Mouse (Mus musculus) embryonic fibroblast, embryonic 13.5 days (primary cell): Measurements from ENCODE around the gene Phf19. TPM values are rescaled to one million over a fixed set of nuclear protein-coding genes. Genes with fewer than 3 reads are reported as not detected.

Experiments used
- H3K27ac ChIP-seq: 2 replicates; pipeline ENCODE4 v1.5.1; 2012; ENCODE audit warnings: low read length, control low read depth, inconsistent platforms; ENCODE audit not compliant: insufficient read depth
- H3K4me1 ChIP-seq: 2 replicates; pipeline ENCODE4 v1.6.1; 2011; ENCODE audit warnings: low read length; ENCODE audit not compliant: control insufficient read depth, insufficient read depth
- H3K4me3 ChIP-seq: 2 replicates; pipeline ENCODE4 v1.5.1; 2011; ENCODE audit warnings: mild to moderate bottlenecking, control low read depth, low read length; ENCODE audit not compliant: insufficient read depth
- CTCF ChIP-seq: IDR thresholded peaks from 2 replicates; pipeline ENCODE4 v1.5.1; 2011; ENCODE audit warnings: mild to moderate bottlenecking, control low read depth, low read length, moderate library complexity, borderline replicate concordance; ENCODE audit not compliant: insufficient read depth
- POLR2A ChIP-seq: IDR thresholded peaks from 2 replicates; pipeline ENCODE4 v1.6.1; 2011; ENCODE audit warnings: low read depth, mild to moderate bottlenecking, control low read depth, low read length, moderate library complexity
- polyA plus RNA-seq: library from polyadenylated mRNA; stranded (reverse); fragments of >200 nt; gene quantifications from 2 replicates; pipeline ENCODE4 v1.2.4, GENCODE M21; 2011; ENCODE audit warnings: low read depth; ENCODE audit not compliant: missing spikeins, insufficient read length

The Phf19 gene
- polyA plus RNA-seq, 1 experiment, result 7.6 TPM

DNA sequence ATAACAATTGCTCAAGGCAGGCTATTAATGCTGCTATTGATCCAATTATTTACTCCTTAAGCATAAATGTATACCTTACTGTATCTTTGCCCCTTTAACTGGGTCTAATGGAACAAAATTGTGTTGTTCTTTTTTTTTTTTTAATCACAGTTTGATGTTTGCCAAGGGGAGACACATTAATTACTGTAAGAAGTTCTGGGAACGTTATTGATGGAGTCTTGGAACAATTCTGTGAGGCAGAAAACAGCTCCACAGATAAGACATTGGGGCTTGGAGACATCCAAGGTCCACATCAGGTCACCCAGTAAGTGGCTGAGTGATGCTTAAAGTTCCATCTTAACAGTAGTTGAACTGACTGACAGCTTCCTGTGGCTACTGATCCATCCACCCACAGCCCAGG is 43.6 kb upstream of the Phf19 start:
- Histone ChIP-seq H3K4me3 (no peak overlapping the region), H3K27ac (no peak overlapping the region), H3K4me1 (peaks cover 8% of the 10 kb centered on the region)
- no peak for TF ChIP-seq POLR2A
- no peak for TF ChIP-seq CTCF

DNA sequence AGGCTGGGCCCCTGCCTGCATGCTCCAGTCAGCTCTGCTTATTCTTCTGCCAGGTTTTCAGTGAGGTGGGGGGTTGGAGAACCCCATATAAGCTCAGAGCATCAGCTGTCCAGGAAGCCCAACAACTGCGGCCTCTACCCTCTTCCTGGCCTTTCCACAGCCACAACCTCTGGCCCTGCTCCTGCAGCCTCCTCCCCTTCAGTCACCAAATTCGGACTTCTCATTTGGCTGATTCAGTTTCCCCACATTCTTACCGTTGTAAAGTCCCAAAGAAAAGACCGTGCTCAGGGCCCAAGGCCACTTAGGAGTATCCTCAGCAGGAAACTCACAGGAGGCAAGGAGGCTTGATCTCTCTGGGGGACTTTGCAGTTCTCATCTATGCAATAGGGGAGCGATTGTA is 43.1 kb upstream of the Phf19 start:
- Histone ChIP-seq H3K27ac (no peak overlapping the region), H3K4me3 (no peak overlapping the region), H3K4me1 (peaks cover 8% of the 10 kb centered on the region)
- TF ChIP-seq POLR2A (no peak), CTCF (no peak)

DNA sequence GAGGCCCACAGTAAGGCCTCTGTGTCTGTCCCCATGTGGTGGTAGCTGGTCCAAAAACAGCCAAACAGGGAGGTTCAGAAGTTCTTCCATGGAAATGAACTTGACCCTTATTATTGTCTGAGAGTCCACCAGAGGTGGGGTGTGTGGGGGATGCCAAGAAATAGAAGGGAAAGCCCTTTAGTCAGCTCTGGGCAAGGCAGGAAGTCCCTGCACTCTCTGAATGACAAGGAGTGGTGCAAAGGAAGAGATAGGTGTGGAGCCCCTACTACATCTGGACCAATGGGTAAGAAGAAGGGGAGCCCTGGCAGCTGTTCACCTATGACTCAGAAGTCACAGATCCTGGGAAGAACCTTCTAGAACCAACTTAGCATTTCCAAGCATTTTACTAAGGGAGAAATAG is 40.5 kb upstream of the Phf19 start:
- peaks cover 8% of the 10 kb centered on the region for H3K4me1 ChIP-seq
- H3K4me3 ChIP-seq, result no peak overlapping the region
- no peak for TF ChIP-seq CTCF
- TF ChIP-seq POLR2A, result no peak
- H3K27ac ChIP-seq, result no peak overlapping the region

DNA sequence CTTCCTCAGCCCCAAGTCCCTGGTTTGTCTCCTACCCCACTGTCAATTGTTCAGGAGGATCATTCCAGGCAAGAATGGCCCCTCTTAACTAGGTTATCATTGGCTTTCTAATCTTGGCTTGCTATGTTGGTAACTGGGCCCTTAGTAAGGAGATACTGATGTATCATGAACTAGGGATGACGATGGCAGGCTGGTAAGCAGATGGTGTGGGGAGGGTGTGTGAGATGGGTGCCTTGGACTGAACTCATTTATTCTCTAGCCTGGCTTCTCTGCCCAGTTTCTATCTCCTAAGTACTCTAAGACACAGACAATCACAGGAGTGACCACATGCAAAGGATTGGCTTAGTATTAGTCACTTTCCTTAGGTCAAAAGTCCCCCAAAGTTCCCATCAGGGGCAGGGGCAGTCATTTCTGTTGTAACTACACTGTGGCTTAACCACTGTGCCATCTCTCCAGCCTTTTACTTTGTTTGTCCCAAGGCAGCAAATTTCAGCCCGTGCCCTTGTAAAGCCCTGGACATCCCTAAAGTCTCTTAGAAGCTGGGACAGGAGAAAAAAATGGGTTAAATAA is 39.8 kb upstream of the Phf19 start:
- no peak overlapping the region for H3K27ac ChIP-seq
- TF ChIP-seq CTCF (no peak), POLR2A (no peak)
- H3K4me1 ChIP-seq, result peaks cover 5% of the 10 kb centered on the region; the same call in 1 of the 2 replicates

DNA sequence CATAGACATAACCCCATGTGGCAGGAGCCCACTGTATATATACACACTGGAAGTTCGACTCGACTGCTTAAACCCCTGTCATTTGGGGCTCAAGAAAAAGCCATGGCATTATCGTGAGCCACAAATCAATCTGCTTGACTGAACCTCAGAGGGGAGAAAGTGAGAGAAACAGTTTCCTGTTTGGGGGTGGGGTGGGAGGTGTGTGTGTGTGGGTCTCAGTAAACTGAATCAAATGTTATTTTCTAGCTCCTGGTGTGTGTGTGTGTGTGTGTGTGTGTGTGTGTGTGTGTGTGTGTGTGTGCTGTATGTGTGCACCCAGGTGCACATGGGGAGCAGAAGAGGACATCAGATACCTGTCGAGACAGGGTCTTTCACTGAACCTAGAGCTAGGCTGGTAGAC is 39.2 kb upstream of the Phf19 start:
- H3K27ac ChIP-seq, result no peak overlapping the region

More for the DNA sequence above, 39.8 kb upstream of the Phf19 start:
- H3K4me3 ChIP-seq, result no peak overlapping the region

DNA sequence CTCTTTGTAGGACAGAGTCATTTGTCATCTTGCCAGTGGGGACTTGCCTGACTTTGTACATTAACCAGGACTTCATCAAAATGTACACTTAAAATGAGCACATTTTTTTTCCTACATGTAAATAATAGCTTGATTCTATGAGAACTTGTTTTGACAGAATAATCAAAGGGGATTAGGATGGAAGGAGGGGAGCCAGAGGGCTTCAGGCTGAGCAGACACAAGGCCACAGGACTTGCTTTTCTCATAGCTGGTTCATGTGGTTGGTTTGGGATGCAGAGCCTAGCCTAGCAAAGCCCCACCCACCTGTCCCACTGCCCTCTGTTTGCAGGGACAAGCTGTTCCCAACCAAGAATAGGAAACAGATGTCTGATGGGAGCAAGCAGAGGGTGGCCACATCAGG is 37.6 kb upstream of the Phf19 start:
- no peak overlapping the region for H3K4me3 ChIP-seq
- H3K27ac ChIP-seq, result no peak overlapping the region
- no peaks in the 10 kb centered on the region for H3K4me1 ChIP-seq
- TF ChIP-seq CTCF, result no peak
- no peak for TF ChIP-seq POLR2A

More for the DNA sequence above, 39.2 kb upstream of the Phf19 start:
- no peaks in the 10 kb centered on the region for H3K4me1 ChIP-seq
- no peak for TF ChIP-seq POLR2A
- no peak for TF ChIP-seq CTCF
- no peak overlapping the region for H3K4me3 ChIP-seq

DNA sequence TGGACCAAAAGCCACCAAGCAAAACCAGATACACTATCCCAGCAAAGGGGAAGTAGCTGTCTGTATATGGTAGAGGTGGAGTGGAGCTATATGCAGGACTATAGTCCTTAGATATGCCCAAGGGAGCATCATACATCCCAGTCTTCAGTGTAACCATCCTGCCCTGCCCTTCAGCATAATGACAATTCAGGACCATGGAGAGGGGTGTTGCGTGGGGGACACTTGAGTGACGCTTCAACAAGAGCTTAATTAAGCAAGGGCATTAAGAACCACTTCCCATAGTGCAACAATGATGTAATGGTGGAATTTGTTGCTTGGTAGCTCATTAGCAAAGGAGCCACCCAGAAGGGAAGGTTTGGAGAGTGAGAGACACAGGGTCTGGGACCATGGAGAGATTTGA is 34.8 kb upstream of the Phf19 start:
- Histone ChIP-seq H3K27ac (no peak overlapping the region), H3K4me1 (no peaks in the 10 kb centered on the region), H3K4me3 (no peak overlapping the region)
- no peak for TF ChIP-seq CTCF
- TF ChIP-seq POLR2A, result no peak

DNA sequence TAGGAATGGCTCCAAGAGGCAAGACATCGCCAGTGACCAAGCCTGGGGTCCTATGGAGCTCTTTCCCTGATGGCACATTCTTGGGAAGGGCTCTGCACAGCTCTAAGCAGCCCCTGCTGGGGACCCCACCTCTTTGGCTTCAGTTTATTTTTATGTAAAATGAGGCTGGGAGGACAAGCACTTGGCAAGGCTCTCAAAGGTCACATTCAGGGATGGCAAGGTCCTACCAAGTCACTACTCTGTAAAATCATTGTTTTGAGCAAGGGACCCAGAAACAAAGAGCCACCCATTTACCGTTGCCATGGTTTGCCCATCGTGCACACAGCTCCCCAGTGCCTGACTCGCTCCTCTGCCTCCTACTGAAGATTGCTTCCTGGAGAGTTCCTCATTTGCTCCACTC is 32.2 kb upstream of the Phf19 start:
- no peaks in the 10 kb centered on the region for H3K4me1 ChIP-seq
- no peak overlapping the region for H3K4me3 ChIP-seq
- no peak for TF ChIP-seq CTCF
- TF ChIP-seq POLR2A, result no peak
- no peak overlapping the region for H3K27ac ChIP-seq

DNA sequence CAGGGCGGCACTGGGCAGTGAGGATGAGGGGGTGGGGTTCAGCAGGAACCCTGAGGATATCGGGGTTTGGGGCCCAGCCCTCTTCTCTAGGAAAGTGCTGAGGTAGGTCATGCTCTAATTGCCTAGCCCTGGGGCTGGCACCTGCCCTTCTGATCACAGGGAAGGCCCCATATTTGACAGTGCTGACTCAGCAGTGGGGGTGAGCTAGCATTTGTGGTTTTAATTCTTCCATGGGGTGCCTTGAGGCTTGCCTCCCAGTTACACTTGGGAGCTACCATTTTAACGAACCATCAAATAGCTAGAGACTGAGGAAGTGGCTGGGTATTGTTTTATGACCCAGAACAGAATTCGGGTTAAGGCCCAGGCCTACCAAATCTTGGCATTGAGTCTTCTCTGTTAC is 31.8 kb upstream of the Phf19 start:
- Histone ChIP-seq H3K27ac (no peak overlapping the region), H3K4me3 (no peak overlapping the region), H3K4me1 (no peaks in the 10 kb centered on the region)
- TF ChIP-seq CTCF, result no peak
- TF ChIP-seq POLR2A, result no peak

DNA sequence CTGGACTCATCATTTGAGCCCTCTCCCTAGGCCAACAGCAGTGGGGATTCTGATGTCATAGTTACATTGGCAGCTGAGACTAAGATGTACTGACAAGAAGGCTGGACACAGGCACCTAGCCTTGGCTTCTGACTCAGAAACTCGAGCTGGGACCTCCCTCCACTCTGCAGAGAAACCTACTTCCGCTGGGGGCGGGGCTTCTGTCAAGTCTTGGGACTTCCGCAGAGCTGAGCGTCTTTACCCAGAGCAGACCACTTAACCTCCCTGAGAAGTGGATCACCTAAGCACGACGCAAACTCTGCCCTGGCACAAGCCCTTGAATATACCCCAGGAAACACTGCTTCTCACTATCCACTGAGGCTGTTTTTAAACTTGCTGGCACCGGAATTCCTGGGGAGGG is 30.9 kb upstream of the Phf19 start:
- Histone ChIP-seq H3K4me1 (no peaks in the 10 kb centered on the region), H3K4me3 (no peak overlapping the region), H3K27ac (no peak overlapping the region)
- TF ChIP-seq POLR2A, result no peak
- TF ChIP-seq CTCF, result no peak

DNA sequence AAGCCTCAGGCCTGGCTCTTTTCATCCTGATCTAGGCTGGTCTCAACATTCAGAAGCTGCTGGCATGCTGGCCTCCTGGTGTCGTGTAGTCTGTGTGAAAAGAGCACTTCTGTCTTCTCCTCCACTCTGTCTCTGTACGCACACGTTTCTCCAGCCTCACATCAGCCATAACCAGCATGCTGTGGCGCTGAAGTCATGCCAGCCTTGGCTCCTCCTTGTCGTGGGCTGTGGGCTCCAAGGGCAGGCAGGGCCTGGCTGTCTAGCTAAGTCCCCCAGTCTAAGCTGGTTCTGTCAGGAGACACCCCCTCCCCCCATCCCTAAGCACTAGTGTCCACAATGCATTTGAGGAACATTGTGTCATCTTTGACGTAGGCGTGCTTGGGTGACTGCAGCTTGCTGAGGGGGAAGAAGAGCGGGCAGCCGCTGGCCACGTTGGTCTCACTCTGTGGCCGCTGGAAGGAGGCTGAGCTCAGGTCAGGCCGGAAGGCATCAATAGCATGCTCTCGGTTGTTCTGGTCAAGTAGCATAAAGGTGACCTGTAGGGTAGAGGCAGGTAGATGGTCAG is 29.8 kb upstream of the Phf19 start:
- Histone ChIP-seq H3K4me3 (no peak overlapping the region), H3K27ac (no peak overlapping the region), H3K4me1 (no peaks in the 10 kb centered on the region)
- TF ChIP-seq POLR2A (no peak), CTCF (no peak)
